Mouse (Mus musculus) liver, embryonic 11.5 days (tissue): ENCODE results near the gene Arfgap3. TPM values are rescaled to one million over a fixed set of nuclear protein-coding genes. Genes with fewer than 3 reads are reported as not detected.

Source experiments
- ATAC-seq: fragments of 200-750 bp; cut with Nextera tagmentation; replicated peaks from 2 replicates; pipeline ENCODE4 v1.8.0; 2017; ENCODE audit warnings: moderate number of reproducible peaks, mild to moderate bottlenecking, moderate TSS enrichment, moderate library complexity; ENCODE audit not compliant: low FRiP score
- DNase-seq: peaks from one replicate; pipeline ENCODE4 v3.0.0-alpha.2; 2017; ENCODE audit warnings: low spot score
- H3K27ac ChIP-seq: fragments of 300-500 bp; sonication (generic); 2 replicates; pipeline ENCODE4 v1.5.1; 2014; ENCODE audit warnings: mild to moderate bottlenecking, low read depth, low read length, control low read depth
- H3K27me3 ChIP-seq: fragments of 300-500 bp; sonication (generic); replicated peaks from 2 replicates; pipeline ENCODE4 v1.6.1; 2014; ENCODE audit warnings: low read length, mixed read lengths; ENCODE audit not compliant: control insufficient read depth, insufficient read depth
- H3K36me3 ChIP-seq: fragments of 300-500 bp; sonication (generic); 2 replicates; pipeline ENCODE4 v1.6.1; 2014; ENCODE audit warnings: mild to moderate bottlenecking, low read length, moderate library complexity, mixed read lengths; ENCODE audit not compliant: control insufficient read depth, insufficient read depth
- H3K4me1 ChIP-seq: fragments of 300-500 bp; sonication (generic); replicated peaks from 2 replicates; pipeline ENCODE4 v1.6.1; 2014; ENCODE audit warnings: low read length, mixed read lengths; ENCODE audit not compliant: control insufficient read depth, insufficient read depth
- H3K4me2 ChIP-seq: fragments of 300-500 bp; sonication (generic); 2 replicates; pipeline ENCODE4 v1.6.1; 2014; ENCODE audit warnings: mild to moderate bottlenecking, control low read depth, moderate library complexity
- H3K4me3 ChIP-seq: fragments of 300-500 bp; sonication (generic); 2 replicates; pipeline ENCODE4 v1.5.1; 2014; ENCODE audit warnings: low read depth, low read length, control low read depth
- H3K9ac ChIP-seq: fragments of 300-500 bp; sonication (generic); 2 replicates; pipeline ENCODE4 v1.6.1; 2014; ENCODE audit warnings: low read depth, low read length, control low read depth
- H3K9me3 ChIP-seq: fragments of 300-500 bp; sonication (generic); 2 replicates; pipeline ENCODE4 v1.6.1; 2016; ENCODE audit warnings: low read length, inconsistent platforms, mixed read lengths; ENCODE audit not compliant: control insufficient read depth
- WGBS: fragments of 180-500 bp; shearing (Covaris S2); extraction: QIAGEN DNeasy Blood & Tissue Kit; methylation state at CpG from one replicate; pipeline ENCODE4 v1.1.7; 2014; 5-methylcytosine and 5-hydroxymethylcytosine counted together
- polyA plus RNA-seq: library from polyadenylated mRNA; unstranded; fragments of >200 nt; fragmentation: Nextera tagmentation; extraction: Ambion mirVana; gene quantifications from 2 replicates; pipeline ENCODE4 v1.2.1, GENCODE M21; 2014

The Arfgap3 gene
- polyA plus RNA-seq, 1 experiment from 2014 or later: 26.3 TPM

GRCm38 (mm10) chr15:83305192-83305921 is 44.7 kb downstream of the Arfgap3 start:
- no peaks in the 10 kb centered on the region for H3K27me3 ChIP-seq
- no peak overlapping the region for H3K4me2 ChIP-seq
- H3K36me3 ChIP-seq: peaks cover 6% of the 10 kb centered on the region; the same call in 1 of the 2 replicates
- WGBS: 73% methylated on average over 12 of the region's 12 CpGs
- ATAC-seq (no peak), DNase-seq (no peak)
- H3K4me3 ChIP-seq: no peak overlapping the region
- no peak overlapping the region for H3K27ac ChIP-seq
- H3K9ac ChIP-seq: no peak overlapping the region
- H3K9me3 ChIP-seq: no peaks in the 10 kb centered on the region
- H3K4me1 ChIP-seq: 0 out of 2 replicates have a peak, but pooled peaks cover 2% of the 10 kb centered on the region

GRCm38 (mm10) chr15:83304804-83305191 is 45.2 kb downstream of the Arfgap3 start:
- peaks cover 7% of the 10 kb centered on the region; the same call in 1 of the 2 replicates for H3K36me3 ChIP-seq
- 0 out of 2 replicates have a peak, but pooled peaks cover 4% of the 10 kb centered on the region for H3K4me1 ChIP-seq
- H3K4me3 ChIP-seq: no peak overlapping the region
- no peak for DNase-seq
- no peak overlapping the region for H3K9ac ChIP-seq
- no peaks in the 10 kb centered on the region for H3K9me3 ChIP-seq
- 91% methylated on average over 9 of the region's 9 CpGs for WGBS
- no peak overlapping the region for H3K27ac ChIP-seq
- no peak overlapping the region for H3K4me2 ChIP-seq
- ATAC-seq: no peak
- H3K27me3 ChIP-seq: no peaks in the 10 kb centered on the region

GRCm38 (mm10) chr15:83303656-83304484 is 46.2 kb downstream of the Arfgap3 start:
- no peak for DNase-seq
- 81% methylated on average over 13 of the region's 13 CpGs for WGBS
- no peak overlapping the region for H3K27ac ChIP-seq

GRCm38 (mm10) chr15:83299916-83300582 is 50.0 kb downstream of the Arfgap3 start:
- WGBS: 53% methylated on average over 10 of the region's 10 CpGs
- H3K9ac ChIP-seq: no peak overlapping the region
- H3K36me3 ChIP-seq: 0 out of 2 replicates have a peak, but pooled peaks cover 3% of the 10 kb centered on the region
- ATAC-seq (no peak), DNase-seq (no peak)
- H3K9me3 ChIP-seq: no peaks in the 10 kb centered on the region
- no peak overlapping the region for H3K4me3 ChIP-seq
- no peak overlapping the region for H3K4me2 ChIP-seq
- 0 out of 2 replicates have a peak, but pooled peaks cover 2% of the 10 kb centered on the region for H3K4me1 ChIP-seq
- H3K27ac ChIP-seq: no peak overlapping the region
- H3K27me3 ChIP-seq: no peaks in the 10 kb centered on the region

More at GRCm38 (mm10) chr15:83303656-83304484, 46.2 kb downstream of the Arfgap3 start:
- Histone ChIP-seq H3K4me1 (0 out of 2 replicates have a peak, but pooled peaks cover 4% of the 10 kb centered on the region), H3K9me3 (no peaks in the 10 kb centered on the region), H3K36me3 (peaks cover 7% of the 10 kb centered on the region; the same call in 1 of the 2 replicates), H3K9ac (no peak overlapping the region), H3K4me2 (no peak overlapping the region), H3K27me3 (no peaks in the 10 kb centered on the region), H3K4me3 (no peak overlapping the region)
- no peak for ATAC-seq

GRCm38 (mm10) chr15:83299450-83299849 is 50.6 kb downstream of the Arfgap3 start:
- Histone ChIP-seq H3K4me1 (0 out of 2 replicates have a peak, but pooled peaks cover 2% of the 10 kb centered on the region), H3K4me3 (no peak overlapping the region), H3K9me3 (no peaks in the 10 kb centered on the region), H3K4me2 (no peak overlapping the region), H3K27me3 (no peaks in the 10 kb centered on the region), H3K9ac (no peak overlapping the region), H3K36me3 (0 out of 2 replicates have a peak, but pooled peaks cover 3% of the 10 kb centered on the region), H3K27ac (no peak overlapping the region)
- DNase-seq (no peak), ATAC-seq (no peak)
- WGBS: 87% methylated on average over 7 of the region's 7 CpGs

- DNase-seq: no peak
- no peak overlapping the region for H3K27ac ChIP-seq
- WGBS: 74% methylated on average over 2 of the region's 2 CpGs
- 0 out of 2 replicates have a peak, but pooled peaks cover 2% of the 10 kb centered on the region for H3K4me1 ChIP-seq
- no peak overlapping the region for H3K4me2 ChIP-seq
- H3K9me3 ChIP-seq: no peaks in the 10 kb centered on the region
- no peak for ATAC-seq
- no peak overlapping the region for H3K9ac ChIP-seq
- no peaks in the 10 kb centered on the region for H3K27me3 ChIP-seq
- H3K36me3 ChIP-seq: 0 out of 2 replicates have a peak, but pooled peaks cover 3% of the 10 kb centered on the region
- H3K4me3 ChIP-seq: no peak overlapping the region
These were observed 51.2 kb downstream of the Arfgap3 start for GRCm38 (mm10) chr15:83298810-83299209.

- Histone ChIP-seq H3K4me2 (no peak overlapping the region), H3K27me3 (no peaks in the 10 kb centered on the region), H3K36me3 (0 out of 2 replicates have a peak, but pooled peaks cover 3% of the 10 kb centered on the region), H3K4me1 (0 out of 2 replicates have a peak, but pooled peaks cover 2% of the 10 kb centered on the region), H3K9ac (no peak overlapping the region), H3K4me3 (no peak overlapping the region), H3K9me3 (no peaks in the 10 kb centered on the region), H3K27ac (no peak overlapping the region)
- WGBS: 83% methylated on average over 8 of the region's 8 CpGs
- ATAC-seq (no peak), DNase-seq (no peak)
These were observed 51.7 kb downstream of the Arfgap3 start for GRCm38 (mm10) chr15:83298313-83298712.

GRCm38 (mm10) chr15:83296771-83297311 is 53.2 kb downstream of the Arfgap3 start:
- H3K27ac ChIP-seq: no peak overlapping the region
- no peak for DNase-seq
- no peaks in the 10 kb centered on the region for H3K27me3 ChIP-seq
- no peaks in the 10 kb centered on the region for H3K9me3 ChIP-seq
- no peak for ATAC-seq
- peaks cover 6% of the 10 kb centered on the region for H3K4me1 ChIP-seq
- H3K4me2 ChIP-seq: no peak overlapping the region
- 64% methylated on average over 8 of the region's 8 CpGs for WGBS
- H3K9ac ChIP-seq: no peak overlapping the region
- H3K4me3 ChIP-seq: no peak overlapping the region
- 0 out of 2 replicates have a peak, but pooled peaks cover 3% of the 10 kb centered on the region for H3K36me3 ChIP-seq
